ENCODE assay signal across 18 mouse cellular contexts in genomic region chr8:122092476-122092875, GRCm38 (mm10).
DNase-seq lines count a peak whose midpoint lies in the region; ATAC-seq and TF ChIP-seq lines count a peak whose summit lies in the region.
"Had no signal": no experiment of that assay in that cellular context is flagged by ENCODE, and none has a peak within 500 bp of the region (broad histone marks: within the 10 kb centered on the region; RNA-seq: fewer than 3 reads in every experiment).

No protein-coding gene starts in this region.

- WGBS in lung, embryonic 14.5 days: 33% methylated on average over 5 of the region's 5 CpGs
- 79% methylated on average over 5 of the region's 5 CpGs for WGBS in midbrain, embryonic 10.5 days
- 58% methylated on average over 5 of the region's 5 CpGs for WGBS in midbrain, embryonic 14.5 days
- 77% methylated on average over 5 of the region's 5 CpGs for WGBS in liver, embryonic 11.5 days

- no peak overlapping the region for H3K4me3 ChIP-seq in lung, embryonic 14.5 days (ENCODE audit: low read depth, low read length)
- H3K4me3 ChIP-seq in midbrain, embryonic 10.5 days: no peak overlapping the region
- no peak overlapping the region for H3K4me3 ChIP-seq in midbrain, embryonic 14.5 days (replicated peaks; ENCODE audit: low read depth, low read length)
- no peak overlapping the region for H3K4me3 ChIP-seq in liver, embryonic 11.5 days (ENCODE audit: low read depth, low read length)
- H3K4me3 ChIP-seq: erythroblast, embryonic 14.5 days; forebrain, embryonic 15.5 days; heart, adult 2 months; heart, embryonic 12.5 days; hindbrain, embryonic 10.5 days had no signal

- no peaks in the 10 kb centered on the region for H3K27me3 ChIP-seq in lung, embryonic 14.5 days (ENCODE audit: insufficient read depth, low read length)
- peaks cover 53% of the 10 kb centered on the region for H3K27me3 ChIP-seq in midbrain, embryonic 10.5 days (ENCODE audit: low read depth, poor library complexity, severe bottlenecking)
- H3K27me3 ChIP-seq in midbrain, embryonic 14.5 days (ENCODE audit: control insufficient read depth, insufficient read depth, low read length): no peaks in the 10 kb centered on the region
- H3K27me3 ChIP-seq in liver, embryonic 11.5 days (replicated peaks; ENCODE audit: control insufficient read depth, insufficient read depth, low read length): no peaks in the 10 kb centered on the region
- H3K27me3 ChIP-seq: forebrain, embryonic 15.5 days; heart, embryonic 12.5 days had no signal

- TF ChIP-seq CTCF in lung, embryonic 14.5 days (IDR thresholded peaks at IDR 0.05; ENCODE audit: low read depth): no peak

- DNase-seq in lung, embryonic 14.5 days: peak; percentile 91
- no peak for DNase-seq in lung, postnatal 25 days (ENCODE audit: low spot score)
- no peak for DNase-seq in midbrain, embryonic 10.5 days (ENCODE audit: low spot score)
- no peak for DNase-seq in midbrain, embryonic 14.5 days
- DNase-seq in lung, postnatal 10 days: peak; percentile 49
- DNase-seq in adrenal gland, postnatal 4 days (ENCODE audit: low spot score in 2 of 2): no peak
- DNase-seq in liver, embryonic 11.5 days (ENCODE audit: low spot score): no peak
- DNase-seq: adrenal gland, adult 2 months; adrenal gland, postnatal 25 days; cerebellum, adult 2 months; cerebellum, postnatal 10 days; gastrocnemius, postnatal 10 days; heart, adult 2 months had no signal

- peak overlapping the region; percentile 55; the same call in 1 of the 2 replicates for H3K27ac ChIP-seq in lung, embryonic 14.5 days (ENCODE audit: low read depth)
- H3K27ac ChIP-seq in midbrain, embryonic 10.5 days (replicated peaks): peak overlapping the region; percentile 47; the same call in 1 of the 2 replicates
- no peak overlapping the region for H3K27ac ChIP-seq in midbrain, embryonic 14.5 days (replicated peaks; ENCODE audit: low read depth, low read length)
- H3K27ac ChIP-seq in liver, embryonic 11.5 days (ENCODE audit: low read depth, low read length): no peak overlapping the region
- H3K27ac ChIP-seq: forebrain, embryonic 15.5 days; heart, adult 2 months; hindbrain, embryonic 10.5 days; hindbrain, embryonic 14.5 days had no signal

- H3K36me3 ChIP-seq in lung, embryonic 14.5 days (ENCODE audit: insufficient read depth): no peaks in the 10 kb centered on the region
- no peaks in the 10 kb centered on the region for H3K36me3 ChIP-seq in midbrain, embryonic 10.5 days
- no peaks in the 10 kb centered on the region for H3K36me3 ChIP-seq in midbrain, embryonic 14.5 days (ENCODE audit: control insufficient read depth, insufficient read depth, low read length)
- H3K36me3 ChIP-seq in liver, embryonic 11.5 days (ENCODE audit: control insufficient read depth, insufficient read depth, low read length): no peaks in the 10 kb centered on the region
- H3K36me3 ChIP-seq: forebrain, embryonic 15.5 days; heart, embryonic 12.5 days; hindbrain, embryonic 10.5 days had no signal

- H3K9ac ChIP-seq in lung, embryonic 14.5 days: no peak overlapping the region
- no peak overlapping the region for H3K9ac ChIP-seq in midbrain, embryonic 14.5 days (replicated peaks; ENCODE audit: low read length)
- H3K9ac ChIP-seq in liver, embryonic 11.5 days (ENCODE audit: low read depth, low read length): no peak overlapping the region
- H3K9ac ChIP-seq: forebrain, embryonic 15.5 days; heart, embryonic 12.5 days; hindbrain, embryonic 14.5 days had no signal

- peak; percentile 85 for ATAC-seq in lung, embryonic 14.5 days (ENCODE audit: insufficient read depth)
- no peak for ATAC-seq in midbrain, embryonic 14.5 days (ENCODE audit: low FRiP score, low TSS enrichment)
- ATAC-seq in liver, embryonic 11.5 days (replicated peaks; ENCODE audit: low FRiP score): no peak
- ATAC-seq: forebrain, embryonic 15.5 days had no signal

- peaks cover 11% of the 10 kb centered on the region; the same call in 1 of the 2 replicates for H3K4me1 ChIP-seq in lung, embryonic 14.5 days (ENCODE audit: insufficient read depth)
- H3K4me1 ChIP-seq in midbrain, embryonic 10.5 days: peaks cover 24% of the 10 kb centered on the region
- H3K4me1 ChIP-seq in midbrain, embryonic 14.5 days (ENCODE audit: control insufficient read depth, insufficient read depth, low read length): 0 out of 2 replicates have a peak, but pooled peaks cover 3% of the 10 kb centered on the region
- no peaks in the 10 kb centered on the region for H3K4me1 ChIP-seq in liver, embryonic 11.5 days (replicated peaks; ENCODE audit: control insufficient read depth, insufficient read depth, low read length)
- H3K4me1 ChIP-seq: forebrain, embryonic 15.5 days; heart, embryonic 12.5 days had no signal

- no peak overlapping the region for H3K4me2 ChIP-seq in lung, embryonic 14.5 days
- H3K4me2 ChIP-seq in midbrain, embryonic 14.5 days (ENCODE audit: low read length): no peak overlapping the region
- no peak overlapping the region for H3K4me2 ChIP-seq in liver, embryonic 11.5 days
- H3K4me2 ChIP-seq: forebrain, embryonic 15.5 days; heart, embryonic 12.5 days; hindbrain, embryonic 14.5 days had no signal

- no peaks in the 10 kb centered on the region for H3K9me3 ChIP-seq in lung, embryonic 14.5 days (ENCODE audit: low read depth, low read length)
- no peaks in the 10 kb centered on the region for H3K9me3 ChIP-seq in midbrain, embryonic 10.5 days (replicated peaks)
- H3K9me3 ChIP-seq in midbrain, embryonic 14.5 days (ENCODE audit: control insufficient read depth, low read length): no peaks in the 10 kb centered on the region
- H3K9me3 ChIP-seq in liver, embryonic 11.5 days (ENCODE audit: control insufficient read depth, low read length): no peaks in the 10 kb centered on the region
- H3K9me3 ChIP-seq: forebrain, embryonic 15.5 days; heart, embryonic 12.5 days; hindbrain, embryonic 10.5 days had no signal

Comparison
In these comparisons a context has a peak if more than half of its experiments do, and no peak if none do; other contexts are left out.
1. DNase-seq: peak in lung, embryonic 14.5 days (single experiment) and lung, postnatal 10 days (single experiment); none in lung, postnatal 25 days (single experiment), midbrain, embryonic 10.5 days (single experiment), midbrain, embryonic 14.5 days (single experiment), adrenal gland, postnatal 4 days (0 of 2) and liver, embryonic 11.5 days (single experiment).
2. H3K27ac ChIP-seq: peak in lung, embryonic 14.5 days (single experiment) and midbrain, embryonic 10.5 days (single experiment); none in midbrain, embryonic 14.5 days (single experiment) and liver, embryonic 11.5 days (single experiment).